Mouse (Mus musculus) erythroblast, embryonic 14.5 days (primary cell): ENCODE data around the gene Tfcp2l1.
"Not testable (repeated sequence)": the region's sequence is repeated elsewhere in the genome, so short reads cannot be mapped to it uniquely, and the experiment has no call there.

Source experiments
- GATA1 ChIP-seq: IDR thresholded peaks from 2 replicates; pipeline ENCODE4 v1.6.1; 2012; ENCODE audit warnings: low read length, inconsistent platforms, mixed read lengths
- TAL1 ChIP-seq: IDR thresholded peaks from 3 replicates; pipeline ENCODE4 v1.6.1; 2012; ENCODE audit warnings: low read length, inconsistent platforms, mixed read lengths

- not testable (repeated sequence) for TF ChIP-seq GATA1, TAL1
Measured at GRCm38 (mm10) chr1:118621055-118621454, 6.7 kb upstream of the Tfcp2l1 start.
